Mouse (Mus musculus): ENCODE measurements around the gene Nt5dc2. TPM values are rescaled to one million over a fixed set of nuclear protein-coding genes. Genes with fewer than 3 reads are reported as not detected.

Nt5dc2 gene
- polyA plus RNA-seq, 1 experiment from 2014 or later = 48.5 TPM

DNA sequence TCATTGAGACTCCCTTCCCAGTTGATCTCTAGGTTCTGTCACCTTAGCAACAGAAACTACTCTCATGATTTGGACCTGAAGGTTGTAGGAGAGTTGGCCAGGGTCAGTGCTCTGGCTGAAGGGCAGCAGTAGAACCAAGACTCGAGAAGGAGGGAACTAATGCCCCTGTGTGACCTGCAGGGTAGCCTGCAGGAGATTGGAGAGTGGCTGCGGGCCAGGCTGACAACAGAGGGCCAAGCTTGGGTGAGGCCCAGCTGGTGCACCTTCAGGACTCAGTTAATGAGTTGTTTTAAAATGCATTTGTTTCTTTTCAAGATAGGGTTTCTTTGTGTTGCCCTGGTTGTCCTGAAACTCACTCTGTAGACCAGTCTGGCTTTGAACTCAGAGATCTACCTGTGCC is 34.2 kb downstream of the Nt5dc2 start:
- H3K4me2 ChIP-seq (ENCODE audit: low read depth, low read length) = no peak overlapping the region
- H3K9ac ChIP-seq (replicated peaks) = 0 out of 2 replicates have a peak overlapping the region, but pooled peaks have one; percentile 0
- no peak overlapping the region for H3K4me3 ChIP-seq (ENCODE audit: low read depth, low read length)
- H3K27ac ChIP-seq (ENCODE audit: low read depth) = no peak overlapping the region
- H3K4me1 ChIP-seq (ENCODE audit: insufficient read depth) = peaks cover 41% of the 10 kb centered on the region
- no peak for TF ChIP-seq EP300 (IDR thresholded peaks at IDR 0.05; ENCODE audit: low read depth)
- TF ChIP-seq CTCF (IDR thresholded peaks at IDR 0.05; ENCODE audit: low read depth) = no peak
- ATAC-seq = no peak
- H3K9me3 ChIP-seq (ENCODE audit: low read length) = no peaks in the 10 kb centered on the region
- H3K27me3 ChIP-seq (ENCODE audit: insufficient read depth, low read length) = no peaks in the 10 kb centered on the region
- no peak for DNase-seq
- H3K36me3 ChIP-seq (replicated peaks; ENCODE audit: insufficient read depth, low read length) = no peaks in the 10 kb centered on the region
- WGBS (ENCODE audit: insufficient replicate concordance) = 47% methylated on average over 2 of the region's 2 CpGs

DNA sequence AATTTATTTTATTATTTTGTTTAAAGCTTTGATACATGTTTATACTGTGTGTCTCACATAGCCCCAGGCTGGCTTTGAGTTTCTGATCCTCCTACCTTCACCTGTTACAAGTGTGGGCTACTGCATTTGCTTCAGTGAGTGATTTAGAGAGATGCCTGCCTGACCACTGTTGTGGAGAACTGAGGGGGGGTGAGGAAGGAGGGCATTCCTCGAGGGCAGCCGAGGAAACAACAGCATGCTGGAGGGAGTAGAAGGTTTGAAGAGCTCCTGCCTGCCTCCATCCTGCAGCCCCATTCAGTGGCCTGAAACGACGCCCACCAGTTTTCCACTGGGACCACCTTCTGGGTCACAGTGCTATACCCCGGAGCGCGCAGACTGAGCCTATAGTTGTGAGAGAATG is 34.6 kb downstream of the Nt5dc2 start:
- H3K4me1 ChIP-seq (ENCODE audit: insufficient read depth) = peaks cover 41% of the 10 kb centered on the region
- peaks cover 3% of the 10 kb centered on the region; the same call in 1 of the 2 replicates for H3K36me3 ChIP-seq (replicated peaks; ENCODE audit: insufficient read depth, low read length)
- H3K4me3 ChIP-seq (ENCODE audit: low read depth, low read length) = no peak overlapping the region
- H3K27ac ChIP-seq (ENCODE audit: low read depth) = peak overlapping the region; percentile 34; the same call in 1 of the 2 replicates
- H3K27me3 ChIP-seq (ENCODE audit: insufficient read depth, low read length) = no peaks in the 10 kb centered on the region
- ATAC-seq (no peak), DNase-seq (no peak)
- H3K4me2 ChIP-seq (ENCODE audit: low read depth, low read length) = 0 out of 2 replicates have a peak overlapping the region, but pooled peaks have one; percentile 22
- no peak for TF ChIP-seq CTCF (IDR thresholded peaks at IDR 0.05; ENCODE audit: low read depth)
- no peak for TF ChIP-seq EP300 (IDR thresholded peaks at IDR 0.05; ENCODE audit: low read depth)
- H3K9me3 ChIP-seq (ENCODE audit: low read length) = no peaks in the 10 kb centered on the region
- WGBS (ENCODE audit: insufficient replicate concordance) = 44% methylated on average over 7 of the region's 7 CpGs
- H3K9ac ChIP-seq (replicated peaks) = 0 out of 2 replicates have a peak overlapping the region, but pooled peaks have one; percentile 0

DNA sequence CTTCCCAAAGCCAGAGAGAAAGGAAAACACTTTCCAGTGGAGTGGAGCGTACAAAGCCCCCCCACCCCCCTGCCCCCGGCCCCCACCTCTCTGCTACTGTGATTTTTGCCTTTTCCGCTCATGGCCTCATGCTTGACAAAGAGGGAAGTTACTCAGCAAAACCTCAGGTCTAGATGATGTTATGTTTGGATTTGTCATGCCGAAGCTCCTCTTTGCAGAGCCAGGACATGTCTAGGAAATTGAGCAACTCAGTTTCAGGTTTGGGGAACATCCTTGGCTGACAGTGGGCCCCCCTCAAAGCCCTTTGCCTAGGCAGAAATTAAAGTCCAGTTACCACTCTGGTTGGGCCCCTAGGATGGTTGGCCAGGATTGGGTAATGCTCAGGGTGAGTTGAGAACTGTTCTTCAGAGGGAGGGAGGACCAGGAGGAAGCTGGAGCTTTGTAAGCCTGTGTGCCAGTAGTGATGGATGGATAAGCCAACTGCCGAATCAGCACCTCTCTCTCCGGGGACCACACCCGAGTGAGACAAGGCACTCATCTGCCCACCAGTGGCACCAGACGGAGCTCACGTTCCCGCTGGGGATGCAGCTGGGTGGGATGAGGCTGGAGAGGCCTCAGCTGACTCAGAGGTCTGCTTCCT is 35.3 kb downstream of the Nt5dc2 start:
- H3K9ac ChIP-seq (replicated peaks) = peak overlapping the region; percentile 50; the same call in 1 of the 2 replicates

DNA sequence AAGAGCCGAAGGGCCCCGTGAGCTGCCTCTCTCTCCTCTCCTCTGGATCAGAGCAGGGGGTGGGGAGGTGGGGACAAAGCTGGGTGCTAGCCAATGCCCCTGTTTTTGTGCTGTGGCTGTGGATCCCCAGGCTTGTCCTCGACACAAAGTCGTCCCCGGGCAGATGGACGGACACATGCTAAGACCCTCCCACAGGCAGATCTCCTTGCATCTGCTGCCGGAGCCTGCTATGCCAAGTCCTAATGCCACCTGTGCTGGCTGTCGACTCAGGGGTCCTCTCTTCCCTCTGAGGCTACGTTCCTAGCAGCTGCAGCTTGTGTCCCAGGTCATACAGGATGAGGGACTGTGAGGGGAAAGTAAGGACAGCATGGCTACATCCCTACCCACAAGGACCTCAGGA is 36.0 kb downstream of the Nt5dc2 start:
- DNase-seq (no peak), ATAC-seq (no peak)
- Histone ChIP-seq H3K4me3 (ENCODE audit: low read depth, low read length) (peak overlapping the region; percentile 24), H3K9me3 (ENCODE audit: low read length) (no peaks in the 10 kb centered on the region), H3K27ac (ENCODE audit: low read depth) (peak overlapping the region; percentile 69), H3K27me3 (ENCODE audit: insufficient read depth, low read length) (no peaks in the 10 kb centered on the region), H3K4me2 (ENCODE audit: low read depth, low read length) (peak overlapping the region; percentile 44; the same call in 1 of the 2 replicates), H3K9ac (replicated peaks) (peak overlapping the region; percentile 50), H3K36me3 (replicated peaks; ENCODE audit: insufficient read depth, low read length) (peaks cover 17% of the 10 kb centered on the region), H3K4me1 (ENCODE audit: insufficient read depth) (peaks cover 37% of the 10 kb centered on the region)
- no peak for TF ChIP-seq EP300 (IDR thresholded peaks at IDR 0.05; ENCODE audit: low read depth)
- no peak for TF ChIP-seq CTCF (IDR thresholded peaks at IDR 0.05; ENCODE audit: low read depth)
- WGBS (ENCODE audit: insufficient replicate concordance) = 61% methylated on average over 9 of the region's 9 CpGs

More for the DNA sequence above, 35.3 kb downstream of the Nt5dc2 start:
- no peak for TF ChIP-seq EP300 (IDR thresholded peaks at IDR 0.05; ENCODE audit: low read depth)
- TF ChIP-seq CTCF (IDR thresholded peaks at IDR 0.05; ENCODE audit: low read depth) = no peak
- Histone ChIP-seq H3K27ac (ENCODE audit: low read depth) (peak overlapping the region; percentile 69), H3K9me3 (ENCODE audit: low read length) (no peaks in the 10 kb centered on the region), H3K27me3 (ENCODE audit: insufficient read depth, low read length) (no peaks in the 10 kb centered on the region), H3K4me1 (ENCODE audit: insufficient read depth) (peaks cover 40% of the 10 kb centered on the region), H3K4me2 (ENCODE audit: low read depth, low read length) (peak overlapping the region; percentile 44; the same call in 1 of the 2 replicates), H3K4me3 (ENCODE audit: low read depth, low read length) (peak overlapping the region; percentile 24), H3K36me3 (replicated peaks; ENCODE audit: insufficient read depth, low read length) (peaks cover 10% of the 10 kb centered on the region)
- DNase-seq (peak; percentile 53), ATAC-seq (peak; percentile 25)
- 22% methylated on average over 10 of the region's 10 CpGs for WGBS (ENCODE audit: insufficient replicate concordance)

DNA sequence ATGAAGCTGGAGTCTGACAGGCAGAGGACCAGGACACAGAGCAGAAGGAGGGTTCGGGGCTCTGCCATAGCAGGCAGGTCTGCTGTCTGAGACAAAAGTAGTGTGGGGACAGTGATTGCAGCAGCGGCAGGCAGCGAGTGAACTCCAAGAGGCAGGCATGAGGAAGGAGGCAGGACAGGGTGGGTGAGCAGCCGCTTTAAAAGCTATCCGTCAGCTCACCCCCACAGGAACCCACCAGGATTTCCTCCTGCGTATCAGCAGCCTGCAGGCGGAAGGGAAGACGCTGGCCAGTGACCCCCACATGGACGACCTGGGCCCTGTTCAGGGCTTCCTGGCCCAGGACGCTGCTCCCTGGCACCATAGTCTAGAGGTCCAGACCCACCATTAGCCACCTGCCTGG is 37.6 kb downstream of the Nt5dc2 start, which contains the start of gene Stab1:
TSS of gene Stab1 (minus strand) at position 217 of the 400 bp plus-strand sequence.
- H3K4me1 ChIP-seq (ENCODE audit: insufficient read depth) = peaks cover 25% of the 10 kb centered on the region
- H3K27me3 ChIP-seq (ENCODE audit: insufficient read depth, low read length) = no peaks in the 10 kb centered on the region
- 15% methylated on average over 10 of the region's 10 CpGs for WGBS (ENCODE audit: insufficient replicate concordance)
- H3K36me3 ChIP-seq (replicated peaks; ENCODE audit: insufficient read depth, low read length) = peaks cover 33% of the 10 kb centered on the region
- ATAC-seq (peak; percentile 7; the same call in 1 of the 2 replicates), DNase-seq (no peak)
- H3K27ac ChIP-seq (ENCODE audit: low read depth) = peak within 1 kb of the TSS; percentile 69
- no peaks in the 10 kb centered on the region for H3K9me3 ChIP-seq (ENCODE audit: low read length)
- TF ChIP-seq CTCF (IDR thresholded peaks at IDR 0.05; ENCODE audit: low read depth) = no peak
- TF ChIP-seq EP300 (IDR thresholded peaks at IDR 0.05; ENCODE audit: low read depth) = peak; percentile 60; the same call in 1 of the 2 replicates
- H3K4me2 ChIP-seq (ENCODE audit: low read depth, low read length) = 0 out of 2 replicates have a peak within 1 kb of the TSS, but pooled peaks have one; percentile 4
- peak within 1 kb of the TSS; percentile 24 for H3K4me3 ChIP-seq (ENCODE audit: low read depth, low read length)
- peak within 1 kb of the TSS; percentile 50 for H3K9ac ChIP-seq (replicated peaks)

DNA sequence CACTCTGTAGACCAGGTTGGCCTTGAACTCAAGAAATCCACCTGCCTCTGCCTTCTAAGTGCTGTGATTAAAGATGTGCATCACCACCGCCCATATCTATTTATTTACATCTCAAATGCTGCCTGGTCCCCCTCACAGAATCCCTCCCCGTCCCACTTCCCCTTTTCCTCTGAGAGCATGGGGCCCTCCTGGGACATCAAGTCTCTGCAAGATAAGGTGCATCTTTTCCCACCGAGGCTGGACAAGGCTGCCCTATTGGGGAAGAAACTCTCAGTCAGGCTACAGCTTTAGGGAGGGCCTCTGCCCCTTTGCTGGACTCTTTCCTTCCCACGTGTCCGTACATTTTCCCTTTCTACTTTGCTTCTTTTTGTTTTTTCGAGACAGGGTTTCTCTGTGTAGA is 38.7 kb downstream of the Nt5dc2 start:
- H3K27me3 ChIP-seq (ENCODE audit: insufficient read depth, low read length) = no peaks in the 10 kb centered on the region
- TF ChIP-seq CTCF (IDR thresholded peaks at IDR 0.05; ENCODE audit: low read depth) (no peak), EP300 (IDR thresholded peaks at IDR 0.05; ENCODE audit: low read depth) (no peak)
- H3K4me1 ChIP-seq (ENCODE audit: insufficient read depth) = peaks cover 18% of the 10 kb centered on the region
- no peak overlapping the region for H3K4me2 ChIP-seq (ENCODE audit: low read depth, low read length)
- H3K4me3 ChIP-seq (ENCODE audit: low read depth, low read length) = no peak overlapping the region
- peaks cover 43% of the 10 kb centered on the region for H3K36me3 ChIP-seq (replicated peaks; ENCODE audit: insufficient read depth, low read length)
- ATAC-seq (no peak), DNase-seq (no peak)
- no peak overlapping the region for H3K27ac ChIP-seq (ENCODE audit: low read depth)
- WGBS (ENCODE audit: insufficient replicate concordance) = 35% methylated on average over 6 of the region's 6 CpGs
- no peaks in the 10 kb centered on the region for H3K9me3 ChIP-seq (ENCODE audit: low read length)
- H3K9ac ChIP-seq (replicated peaks) = no peak overlapping the region

Measured in liver, postnatal 0 days (tissue).